Mouse (Mus musculus) limb, embryonic 10.5 days (tissue): ENCODE data around the gene Adam3. TPM values are rescaled to one million over a fixed set of nuclear protein-coding genes. Genes with fewer than 3 reads are reported as not detected.

Source experiments
- DNase-seq: peaks from one replicate; pipeline ENCODE4 v3.0.0-alpha.2; 2017; ENCODE audit warnings: low spot score
- H3K27ac ChIP-seq: fragments of 300-500 bp; sonication (generic); 2 replicates; pipeline ENCODE4 v1.5.1; 2016; ENCODE audit warnings: mild to moderate bottlenecking
- H3K27me3 ChIP-seq: fragments of 300-500 bp; sonication (generic); 2 replicates; pipeline ENCODE4 v1.6.1; 2016; ENCODE audit warnings: low read depth, mild to moderate bottlenecking; ENCODE audit not compliant: poor library complexity, severe bottlenecking
- H3K36me3 ChIP-seq: fragments of 300-500 bp; sonication (generic); 2 replicates; pipeline ENCODE4 v1.6.1; 2016; ENCODE audit warnings: mild to moderate bottlenecking, moderate library complexity
- H3K4me1 ChIP-seq: fragments of 300-500 bp; sonication (generic); 2 replicates; pipeline ENCODE4 v1.6.1; 2016
- H3K4me3 ChIP-seq: fragments of 300-500 bp; sonication (generic); 2 replicates; pipeline ENCODE4 v1.5.1; 2016; ENCODE audit warnings: mild to moderate bottlenecking, moderate library complexity
- H3K9me3 ChIP-seq: fragments of 300-500 bp; sonication (generic); replicated peaks from 2 replicates; pipeline ENCODE4 v1.6.1; 2016; ENCODE audit warnings: mild to moderate bottlenecking
- WGBS: fragments of 180-500 bp; shearing (Covaris S2); methylation state at CpG from one replicate; pipeline ENCODE4 v1.1.7; 2016; 5-methylcytosine and 5-hydroxymethylcytosine counted together
- polyA plus RNA-seq: library from polyadenylated mRNA; unstranded; fragments of >200 nt; fragmentation: Nextera tagmentation; extraction: Ambion mirVana; gene quantifications from 2 replicates; pipeline ENCODE4 v1.2.1, GENCODE M21; 2016

The Adam3 gene
- 0.09 TPM in 1 of 2 replicates, not detected in the other for polyA plus RNA-seq

DNA sequence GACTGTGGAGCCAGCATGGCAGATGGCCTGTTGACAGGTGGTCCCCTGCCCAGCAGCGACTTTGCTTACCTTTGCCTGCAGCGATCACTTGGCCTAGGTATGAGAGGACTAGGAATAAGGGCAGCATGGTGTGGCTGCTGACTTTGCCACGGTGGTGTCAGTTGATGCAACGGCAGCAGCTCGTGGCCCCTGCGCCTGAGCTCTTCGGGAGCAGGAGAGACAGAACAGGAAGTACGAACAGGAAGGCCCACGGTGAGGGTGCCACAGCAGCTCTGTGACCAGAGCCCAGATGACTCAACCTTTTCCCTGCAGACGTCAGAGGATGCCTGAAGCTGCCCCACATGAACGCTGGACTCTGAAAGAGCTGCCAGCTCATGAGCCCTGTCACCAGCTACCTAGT, at the start of gene Adam3:
Adam3 (minus strand) TSS at position 223 of the 400 bp plus-strand sequence.
- no peak for DNase-seq
- WGBS = 62% methylated on average over 11 of the region's 11 CpGs

DNA sequence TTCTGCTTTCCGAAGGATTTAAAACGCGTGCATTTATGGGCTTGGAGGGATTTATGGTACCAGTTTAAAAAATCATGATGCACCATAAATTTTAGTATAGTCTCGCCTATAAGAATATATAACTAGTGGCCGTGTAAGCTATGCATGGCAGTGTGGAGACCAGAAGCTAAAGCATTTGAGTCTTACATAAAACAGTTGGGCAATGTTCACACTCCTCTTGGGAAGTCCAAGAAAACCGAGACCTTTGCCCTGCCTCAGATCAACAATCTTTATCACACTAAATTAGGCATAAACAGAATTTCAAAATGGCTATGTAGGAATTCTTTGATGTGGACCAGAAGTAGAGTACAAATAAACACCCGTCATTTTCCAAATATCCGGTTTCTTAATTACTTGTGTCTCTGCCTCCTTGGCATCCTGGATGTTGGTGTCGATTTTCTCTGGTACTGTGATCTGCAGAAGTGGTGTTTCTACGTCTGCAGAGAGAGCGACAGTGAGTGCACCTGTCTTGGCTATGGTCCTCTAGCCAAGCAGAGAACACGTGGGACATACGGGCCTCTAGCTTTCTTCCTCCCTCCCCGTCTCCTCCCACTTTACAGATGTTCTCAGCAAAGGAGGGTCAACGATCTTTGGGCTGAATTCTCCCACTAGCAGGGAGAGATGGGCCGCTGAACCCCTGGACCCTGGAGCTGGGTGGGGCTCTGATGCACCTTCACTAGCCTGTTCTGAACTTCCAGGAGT, 596 bp downstream of the Adam3 start:
- DNase-seq = no peak
- no peak overlapping the region for H3K27ac ChIP-seq
- H3K9me3 ChIP-seq = no peaks in the 10 kb centered on the region
- peaks cover 11% of the 10 kb centered on the region; the same call in 1 of the 2 replicates for H3K4me1 ChIP-seq
- no peak overlapping the region for H3K4me3 ChIP-seq
- no peaks in the 10 kb centered on the region for H3K36me3 ChIP-seq
- 69% methylated on average over 16 of the region's 16 CpGs for WGBS
- H3K27me3 ChIP-seq = no peaks in the 10 kb centered on the region

More for the DNA sequence above, at the start of gene Adam3:
- H3K4me1 ChIP-seq = peaks cover 11% of the 10 kb centered on the region; the same call in 1 of the 2 replicates
- H3K9me3 ChIP-seq = no peaks in the 10 kb centered on the region
- H3K27ac ChIP-seq = no peak within 1 kb of the TSS
- no peak within 1 kb of the TSS for H3K4me3 ChIP-seq
- no peaks in the 10 kb centered on the region for H3K36me3 ChIP-seq
- H3K27me3 ChIP-seq = no peaks in the 10 kb centered on the region

Other genes with a start within 250 kb of the Adam3 start
- gene Adam5, start 98.5 kb upstream of the Adam3 start, polyA plus RNA-seq = 0.06 and 0.34 TPM in 2 replicates